Mouse (Mus musculus) embryonic facial prominence, embryonic 10.5 days (tissue): Measurements from ENCODE around the gene Znrf2. TPM values are rescaled to one million over a fixed set of nuclear protein-coding genes. Genes with fewer than 3 reads are reported as not detected.

Experiments
- DNase-seq: peaks from one replicate; pipeline ENCODE4 v3.0.0-alpha.2; 2017; ENCODE audit warnings: low spot score
- H3K27ac ChIP-seq: fragments of 300-500 bp; sonication (generic); replicated peaks from 2 replicates; pipeline ENCODE4 v1.5.1; 2016; ENCODE audit warnings: mild to moderate bottlenecking
- H3K27me3 ChIP-seq: fragments of 300-500 bp; sonication (generic); replicated peaks from 2 replicates; pipeline ENCODE4 v1.6.1; 2016; ENCODE audit warnings: low read depth, mild to moderate bottlenecking; ENCODE audit not compliant: poor library complexity, severe bottlenecking
- H3K36me3 ChIP-seq: fragments of 300-500 bp; sonication (generic); replicated peaks from 2 replicates; pipeline ENCODE4 v1.6.1; 2016; ENCODE audit warnings: mild to moderate bottlenecking, moderate library complexity
- H3K4me1 ChIP-seq: fragments of 300-500 bp; sonication (generic); 2 replicates; pipeline ENCODE4 v1.6.1; 2016
- H3K4me3 ChIP-seq: fragments of 300-500 bp; sonication (generic); 2 replicates; pipeline ENCODE4 v1.5.1; 2016; ENCODE audit warnings: mild to moderate bottlenecking, moderate library complexity
- H3K9me3 ChIP-seq: fragments of 300-500 bp; sonication (generic); 2 replicates; pipeline ENCODE4 v1.6.1; 2016; ENCODE audit warnings: mild to moderate bottlenecking
- WGBS: fragments of 180-500 bp; shearing (Covaris S2); methylation state at CpG from one replicate; pipeline ENCODE4 v1.1.7; 2016; 5-methylcytosine and 5-hydroxymethylcytosine counted together
- polyA plus RNA-seq: library from polyadenylated mRNA; unstranded; fragments of >200 nt; fragmentation: Nextera tagmentation; extraction: Ambion mirVana; gene quantifications from 2 replicates; pipeline ENCODE4 v1.2.1, GENCODE M21; 2016

Znrf2 gene
- polyA plus RNA-seq, 1 experiment from 2014 or later: 2.5 TPM

GRCm38 (mm10) chr6:54788493-54788892, 28.2 kb upstream of the Znrf2 start:
- H3K36me3 ChIP-seq: no peaks in the 10 kb centered on the region

GRCm38 (mm10) chr6:54789139-54789538, 27.6 kb upstream of the Znrf2 start:
- Histone ChIP-seq H3K4me1 (peaks cover 5% of the 10 kb centered on the region), H3K27me3 (no peaks in the 10 kb centered on the region), H3K27ac (no peak overlapping the region), H3K9me3 (no peaks in the 10 kb centered on the region), H3K4me3 (no peak overlapping the region), H3K36me3 (no peaks in the 10 kb centered on the region)
- DNase-seq: no peak
- 87% methylated on average over 4 of the region's 4 CpGs for WGBS

More at GRCm38 (mm10) chr6:54788493-54788892, 28.2 kb upstream of the Znrf2 start:
- Histone ChIP-seq H3K9me3 (no peaks in the 10 kb centered on the region), H3K27ac (no peak overlapping the region), H3K4me3 (no peak overlapping the region), H3K4me1 (peaks cover 5% of the 10 kb centered on the region), H3K27me3 (no peaks in the 10 kb centered on the region)
- DNase-seq: no peak
- 73% methylated on average over 6 of the region's 6 CpGs for WGBS

- WGBS: 88% methylated on average over 4 of the region's 4 CpGs
Measured at GRCm38 (mm10) chr6:54790071-54790470, 26.6 kb upstream of the Znrf2 start.

GRCm38 (mm10) chr6:54793853-54794252, 22.9 kb upstream of the Znrf2 start:
- H3K27me3 ChIP-seq: no peaks in the 10 kb centered on the region
- no peak overlapping the region for H3K4me3 ChIP-seq
- DNase-seq: no peak
- H3K4me1 ChIP-seq: no peaks in the 10 kb centered on the region
- no peak overlapping the region for H3K27ac ChIP-seq
- peaks cover 6% of the 10 kb centered on the region; the same call in 1 of the 2 replicates for H3K9me3 ChIP-seq
- 88% methylated on average over 3 of the region's 3 CpGs for WGBS
- H3K36me3 ChIP-seq: no peaks in the 10 kb centered on the region

More at GRCm38 (mm10) chr6:54790071-54790470, 26.6 kb upstream of the Znrf2 start:
- H3K36me3 ChIP-seq: no peaks in the 10 kb centered on the region
- no peak for DNase-seq
- no peaks in the 10 kb centered on the region for H3K27me3 ChIP-seq
- no peaks in the 10 kb centered on the region for H3K9me3 ChIP-seq
- H3K27ac ChIP-seq: no peak overlapping the region
- peaks cover 4% of the 10 kb centered on the region for H3K4me1 ChIP-seq
- H3K4me3 ChIP-seq: no peak overlapping the region

GRCm38 (mm10) chr6:54794372-54794771, 22.3 kb upstream of the Znrf2 start:
- Histone ChIP-seq H3K36me3 (no peaks in the 10 kb centered on the region), H3K27me3 (no peaks in the 10 kb centered on the region), H3K4me3 (no peak overlapping the region), H3K27ac (no peak overlapping the region), H3K4me1 (no peaks in the 10 kb centered on the region), H3K9me3 (peaks cover 8% of the 10 kb centered on the region; the same call in 1 of the 2 replicates)
- WGBS: 65% methylated on average over 2 of the region's 2 CpGs
- DNase-seq: no peak

- no peaks in the 10 kb centered on the region for H3K4me1 ChIP-seq
- no peaks in the 10 kb centered on the region for H3K36me3 ChIP-seq
- H3K9me3 ChIP-seq: peaks cover 8% of the 10 kb centered on the region; the same call in 1 of the 2 replicates
- no peak overlapping the region for H3K4me3 ChIP-seq
- no peaks in the 10 kb centered on the region for H3K27me3 ChIP-seq
- H3K27ac ChIP-seq: no peak overlapping the region
- DNase-seq: no peak
- whole genome bisulfite sequencing: 82% methylated on average over 5 of the region's 5 CpGs
Measured at GRCm38 (mm10) chr6:54794991-54795390, 21.7 kb upstream of the Znrf2 start.

GRCm38 (mm10) chr6:54795971-54796370, 20.7 kb upstream of the Znrf2 start:
- no peaks in the 10 kb centered on the region for H3K36me3 ChIP-seq
- H3K4me1 ChIP-seq: no peaks in the 10 kb centered on the region
- H3K4me3 ChIP-seq: no peak overlapping the region
- no peak overlapping the region for H3K27ac ChIP-seq
- H3K9me3 ChIP-seq: peaks cover 8% of the 10 kb centered on the region; the same call in 1 of the 2 replicates
- 68% methylated on average over 5 of the region's 5 CpGs for WGBS
- no peak for DNase-seq
- H3K27me3 ChIP-seq: no peaks in the 10 kb centered on the region

- H3K27ac ChIP-seq: no peak overlapping the region
- H3K36me3 ChIP-seq: no peaks in the 10 kb centered on the region
- H3K9me3 ChIP-seq: peaks cover 8% of the 10 kb centered on the region; the same call in 1 of the 2 replicates
- H3K4me3 ChIP-seq: no peak overlapping the region
- 74% methylated on average over 8 of the region's 8 CpGs for WGBS
- H3K4me1 ChIP-seq: peaks cover 6% of the 10 kb centered on the region
- no peak for DNase-seq
- no peaks in the 10 kb centered on the region for H3K27me3 ChIP-seq
Measured at GRCm38 (mm10) chr6:54802348-54802747, 14.4 kb upstream of the Znrf2 start.

- H3K9me3 ChIP-seq: no peaks in the 10 kb centered on the region
- H3K4me3 ChIP-seq: no peak overlapping the region
- no peak for DNase-seq
- H3K27ac ChIP-seq: no peak overlapping the region
- no peaks in the 10 kb centered on the region for H3K36me3 ChIP-seq
- 66% methylated on average over 18 of the region's 18 CpGs for WGBS
- peaks cover 6% of the 10 kb centered on the region for H3K4me1 ChIP-seq
- no peaks in the 10 kb centered on the region for H3K27me3 ChIP-seq
Measured at GRCm38 (mm10) chr6:54804066-54804864, 12.5 kb upstream of the Znrf2 start.

- WGBS: 81% methylated on average over 5 of the region's 5 CpGs
- no peak for DNase-seq
- H3K27me3 ChIP-seq: no peaks in the 10 kb centered on the region
- no peaks in the 10 kb centered on the region for H3K36me3 ChIP-seq
- H3K27ac ChIP-seq: no peak overlapping the region
- no peaks in the 10 kb centered on the region for H3K9me3 ChIP-seq
- H3K4me3 ChIP-seq: no peak overlapping the region
- peaks cover 6% of the 10 kb centered on the region for H3K4me1 ChIP-seq
Measured at GRCm38 (mm10) chr6:54805779-54806178, 10.9 kb upstream of the Znrf2 start.

GRCm38 (mm10) chr6:54809531-54810313, 7.0 kb upstream of the Znrf2 start:
- 72% methylated on average over 7 of the region's 7 CpGs for WGBS
- no peaks in the 10 kb centered on the region for H3K4me1 ChIP-seq
- H3K9me3 ChIP-seq: no peaks in the 10 kb centered on the region
- no peaks in the 10 kb centered on the region for H3K27me3 ChIP-seq
- H3K4me3 ChIP-seq: no peak overlapping the region
- no peak for DNase-seq
- H3K36me3 ChIP-seq: no peaks in the 10 kb centered on the region
- H3K27ac ChIP-seq: no peak overlapping the region

GRCm38 (mm10) chr6:54810314-54810646, 6.4 kb upstream of the Znrf2 start:
- Histone ChIP-seq H3K9me3 (no peaks in the 10 kb centered on the region), H3K27ac (no peak overlapping the region), H3K36me3 (no peaks in the 10 kb centered on the region), H3K27me3 (no peaks in the 10 kb centered on the region; the same call in 1 of the 2 replicates), H3K4me1 (no peaks in the 10 kb centered on the region), H3K4me3 (no peak overlapping the region)
- 76% methylated on average over 1 of the region's 1 CpGs for WGBS
- DNase-seq: no peak
